In genomic region chr11:81897547-81898354, GRCm38 (mm10) we compare ENCODE assay signal across 11 mouse cellular contexts. TPM values are rescaled to one million over a fixed set of nuclear protein-coding genes. Genes with fewer than 3 reads are reported as not detected.
DNase-seq lines count a peak whose midpoint lies in the region; ATAC-seq and TF ChIP-seq lines count a peak whose summit lies in the region.
"Had no signal": no experiment of that assay in that cellular context is flagged by ENCODE, and none has a peak within 500 bp of the region (broad histone marks: within the 10 kb centered on the region; RNA-seq: fewer than 3 reads in every experiment).

No protein-coding gene starts in this region.

- no peaks in the 10 kb centered on the region for H3K9me3 ChIP-seq in forebrain, embryonic 10.5 days
- no peaks in the 10 kb centered on the region for H3K9me3 ChIP-seq in midbrain, postnatal 0 days (ENCODE audit: low read length)
- no peaks in the 10 kb centered on the region for H3K9me3 ChIP-seq in kidney, embryonic 15.5 days (replicated peaks)
- H3K9me3 ChIP-seq: embryonic facial prominence, embryonic 13.5 days had no signal

- peak; percentile 71 for DNase-seq in adrenal gland, postnatal 14 days
- peak; percentile 18 for DNase-seq in forebrain, embryonic 10.5 days (ENCODE audit: extremely low spot score, low spot score)
- peak; percentile 6 for DNase-seq in hindlimb bud, embryonic 11.5 days (ENCODE audit: extremely low spot score, low read depth, low spot score)
- DNase-seq in midbrain, postnatal 0 days (ENCODE audit: low spot score), result peak; percentile 80
- no peak for DNase-seq in heart, adult 9 months (ENCODE audit: low spot score in 2 of 2)
- DNase-seq in thymus, postnatal 4 days, result no peak
- DNase-seq in gastrocnemius, postnatal 10 days, result no peak

- ATAC-seq in midbrain, postnatal 0 days (ENCODE audit: low FRiP score), result peak; percentile 63; the same call in 1 of the 2 replicates
- ATAC-seq in kidney, embryonic 15.5 days (replicated peaks; ENCODE audit: low FRiP score), result no peak

- peaks cover 35% of the 10 kb centered on the region for H3K27me3 ChIP-seq in forebrain, embryonic 10.5 days (ENCODE audit: poor library complexity, severe bottlenecking)
- H3K27me3 ChIP-seq in midbrain, postnatal 0 days (ENCODE audit: insufficient read depth, low read length), result no peaks in the 10 kb centered on the region
- no peaks in the 10 kb centered on the region for H3K27me3 ChIP-seq in kidney, embryonic 15.5 days

- H3K9ac ChIP-seq in midbrain, postnatal 0 days (replicated peaks; ENCODE audit: low read length, poor library complexity, severe bottlenecking), result no peak overlapping the region
- H3K9ac ChIP-seq in kidney, embryonic 15.5 days, result no peak overlapping the region
- H3K9ac ChIP-seq: embryonic facial prominence, embryonic 13.5 days had no signal

- WGBS in forebrain, embryonic 10.5 days, result 3% methylated on average over 8 of the region's 8 CpGs
- under 1% methylated on average over 8 of the region's 8 CpGs for WGBS in midbrain, postnatal 0 days
- WGBS in kidney, embryonic 15.5 days, result 6% methylated on average over 8 of the region's 8 CpGs

- peak overlapping the region; percentile 31; the same call in 1 of the 2 replicates for H3K27ac ChIP-seq in forebrain, embryonic 10.5 days
- peak overlapping the region; percentile 62 for H3K27ac ChIP-seq in midbrain, postnatal 0 days (ENCODE audit: low read depth, low read length)
- no peak overlapping the region for H3K27ac ChIP-seq in kidney, embryonic 15.5 days
- H3K27ac ChIP-seq: embryonic facial prominence, embryonic 13.5 days had no signal

- no peaks in the 10 kb centered on the region for H3K36me3 ChIP-seq in forebrain, embryonic 10.5 days (replicated peaks)
- no peaks in the 10 kb centered on the region for H3K36me3 ChIP-seq in midbrain, postnatal 0 days (ENCODE audit: insufficient read depth, low read length)
- no peaks in the 10 kb centered on the region for H3K36me3 ChIP-seq in kidney, embryonic 15.5 days
- H3K36me3 ChIP-seq: embryonic facial prominence, embryonic 13.5 days had no signal

- H3K4me3 ChIP-seq in forebrain, embryonic 10.5 days, result no peak overlapping the region
- no peak overlapping the region for H3K4me3 ChIP-seq in midbrain, postnatal 0 days (ENCODE audit: low read depth, low read length)
- no peak overlapping the region for H3K4me3 ChIP-seq in kidney, embryonic 15.5 days (replicated peaks)
- H3K4me3 ChIP-seq: embryonic facial prominence, embryonic 13.5 days had no signal

- 0 out of 2 replicates have a peak overlapping the region, but pooled peaks have one; percentile 12 for H3K4me2 ChIP-seq in midbrain, postnatal 0 days (ENCODE audit: low read depth, low read length, poor library complexity, severe bottlenecking)
- no peak overlapping the region for H3K4me2 ChIP-seq in kidney, embryonic 15.5 days
- H3K4me2 ChIP-seq: embryonic facial prominence, embryonic 13.5 days had no signal

- H3K4me1 ChIP-seq in forebrain, embryonic 10.5 days, result peaks cover 27% of the 10 kb centered on the region
- H3K4me1 ChIP-seq in midbrain, postnatal 0 days (ENCODE audit: insufficient read depth, low read length), result peaks cover 9% of the 10 kb centered on the region; the same call in 1 of the 2 replicates
- no peaks in the 10 kb centered on the region for H3K4me1 ChIP-seq in kidney, embryonic 15.5 days
- H3K4me1 ChIP-seq: embryonic facial prominence, embryonic 13.5 days had no signal

- TF ChIP-seq CTCF in midbrain, postnatal 0 days (IDR thresholded peaks at IDR 0.05), result no peak

RNA-seq across cellular contexts. Expression of gene 5530401A14Rik, which starts 37.3 kb away (rescaled TPM):
- not detected in 2 replicates for total RNA-seq in adrenal gland, postnatal 14 days (2021)
- not detected in 2 replicates for polyA plus RNA-seq in forebrain, embryonic 10.5 days (2016; fragmentation: Nextera tagmentation; extraction: Ambion mirVana)
- not detected in 2 replicates for total RNA-seq in midbrain, postnatal 0 days (2014; rRNA removed)
- polyA plus RNA-seq in midbrain, postnatal 0 days (2015; fragmentation: Nextera tagmentation; extraction: Ambion mirVana), result 0.38 and 0.67 TPM in 2 replicates
- polyA plus RNA-seq in kidney, embryonic 15.5 days (2015; fragmentation: Nextera tagmentation; extraction: Ambion mirVana), result 0.04 TPM in 1 of 2 replicates, not detected in the other
- total RNA-seq in gastrocnemius, postnatal 10 days (2021), result under 1 TPM in 1 of 2 experiments, not detected in 1; 0.19 TPM
- polyA plus RNA-seq: intestine, embryonic 14.5 days; lung, embryonic 16.5 days had no signal

Comparison
In these comparisons a context has a peak if more than half of its experiments do, and no peak if none do; other contexts are left out.
1. DNase-seq: peak in adrenal gland, postnatal 14 days (single experiment), forebrain, embryonic 10.5 days (single experiment), hindlimb bud, embryonic 11.5 days (single experiment) and midbrain, postnatal 0 days (single experiment); none in heart, adult 9 months (0 of 2), thymus, postnatal 4 days (single experiment) and gastrocnemius, postnatal 10 days (single experiment).